Mouse (Mus musculus) forebrain, embryonic 11.5 days (tissue): ENCODE data around the gene Slc22a3. TPM values are rescaled to one million over a fixed set of nuclear protein-coding genes. Genes with fewer than 3 reads are reported as not detected.

ENCODE experiments used
- ATAC-seq: fragments of 200-750 bp; cut with Nextera tagmentation; replicated peaks from 2 replicates; pipeline ENCODE4 v1.8.0; 2017; ENCODE audit warnings: moderate TSS enrichment; ENCODE audit not compliant: low FRiP score
- DNase-seq: peaks from one replicate; pipeline ENCODE4 v3.0.0-alpha.2; 2017; ENCODE audit warnings: low spot score
- H3K27ac ChIP-seq: fragments of 300-500 bp; sonication (generic); 2 replicates; pipeline ENCODE4 v1.5.1; 2014; ENCODE audit warnings: low read depth, low read length
- H3K27me3 ChIP-seq: fragments of 300-500 bp; sonication (generic); 2 replicates; pipeline ENCODE4 v1.6.1; 2014; ENCODE audit warnings: mild to moderate bottlenecking, low read length, mixed read lengths; ENCODE audit not compliant: control insufficient read depth, insufficient read depth
- H3K36me3 ChIP-seq: fragments of 300-500 bp; sonication (generic); 2 replicates; pipeline ENCODE4 v1.6.1; 2014; ENCODE audit warnings: mild to moderate bottlenecking, low read length, moderate library complexity, mixed read lengths; ENCODE audit not compliant: control insufficient read depth, insufficient read depth
- H3K4me1 ChIP-seq: fragments of 300-500 bp; sonication (generic); replicated peaks from 2 replicates; pipeline ENCODE4 v1.6.1; 2014; ENCODE audit warnings: low read length, mixed read lengths; ENCODE audit not compliant: control insufficient read depth, insufficient read depth
- H3K4me2 ChIP-seq: fragments of 300-500 bp; sonication (generic); 2 replicates; pipeline ENCODE4 v1.6.1; 2014; ENCODE audit warnings: low read depth, mild to moderate bottlenecking, low read length, moderate library complexity, mixed read lengths; ENCODE audit not compliant: severe bottlenecking
- H3K4me3 ChIP-seq: fragments of 300-500 bp; sonication (generic); 2 replicates; pipeline ENCODE4 v1.5.1; 2014; ENCODE audit warnings: low read depth, low read length
- H3K9ac ChIP-seq: fragments of 300-500 bp; sonication (generic); 2 replicates; pipeline ENCODE4 v1.6.1; 2014; ENCODE audit warnings: low read length
- H3K9me3 ChIP-seq: fragments of 300-500 bp; sonication (generic); 2 replicates; pipeline ENCODE4 v1.6.1; 2016; ENCODE audit warnings: low read length, mixed read lengths; ENCODE audit not compliant: control insufficient read depth
- WGBS: fragments of 180-500 bp; shearing (Covaris S2); extraction: QIAGEN DNeasy Blood & Tissue Kit; methylation state at CpG from one replicate; pipeline ENCODE4 v1.1.7; 2014; 5-methylcytosine and 5-hydroxymethylcytosine counted together
- polyA plus RNA-seq: library from polyadenylated mRNA; unstranded; fragments of >200 nt; fragmentation: Nextera tagmentation; extraction: Ambion mirVana; gene quantifications from 2 replicates; pipeline ENCODE4 v1.2.1, GENCODE M21; 2014

Slc22a3 gene
- polyA plus RNA-seq, 1 experiment from 2014 or later: 0.15 TPM

DNA sequence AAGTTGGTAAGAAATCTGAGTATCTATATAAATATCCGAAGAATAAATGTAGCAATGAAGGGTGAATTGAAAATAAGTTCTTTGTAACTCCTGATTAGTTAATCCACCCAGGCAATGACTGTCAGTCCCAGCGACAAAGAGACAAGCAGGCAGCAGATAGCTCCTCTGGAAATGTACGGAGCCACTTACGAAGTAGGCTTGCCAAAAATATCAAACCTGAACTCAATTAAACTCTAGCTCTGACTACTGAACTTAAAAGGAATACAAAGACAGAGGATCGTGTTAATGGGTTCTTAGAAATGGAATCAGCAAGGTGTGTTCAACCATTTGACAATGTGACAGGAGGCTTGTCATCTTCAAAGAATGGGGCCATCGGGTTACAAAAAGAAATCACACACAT lies 53.8 kb downstream of the Slc22a3 start:
- Histone ChIP-seq H3K36me3 (no peaks in the 10 kb centered on the region), H3K27ac (no peak overlapping the region), H3K27me3 (no peaks in the 10 kb centered on the region), H3K9ac (no peak overlapping the region), H3K4me3 (no peak overlapping the region), H3K4me2 (no peak overlapping the region), H3K9me3 (no peaks in the 10 kb centered on the region), H3K4me1 (no peaks in the 10 kb centered on the region; the same call in 1 of the 2 replicates)
- DNase-seq: no peak
- ATAC-seq: no peak
- WGBS: 87% methylated on average over 6 of the region's 6 CpGs

DNA sequence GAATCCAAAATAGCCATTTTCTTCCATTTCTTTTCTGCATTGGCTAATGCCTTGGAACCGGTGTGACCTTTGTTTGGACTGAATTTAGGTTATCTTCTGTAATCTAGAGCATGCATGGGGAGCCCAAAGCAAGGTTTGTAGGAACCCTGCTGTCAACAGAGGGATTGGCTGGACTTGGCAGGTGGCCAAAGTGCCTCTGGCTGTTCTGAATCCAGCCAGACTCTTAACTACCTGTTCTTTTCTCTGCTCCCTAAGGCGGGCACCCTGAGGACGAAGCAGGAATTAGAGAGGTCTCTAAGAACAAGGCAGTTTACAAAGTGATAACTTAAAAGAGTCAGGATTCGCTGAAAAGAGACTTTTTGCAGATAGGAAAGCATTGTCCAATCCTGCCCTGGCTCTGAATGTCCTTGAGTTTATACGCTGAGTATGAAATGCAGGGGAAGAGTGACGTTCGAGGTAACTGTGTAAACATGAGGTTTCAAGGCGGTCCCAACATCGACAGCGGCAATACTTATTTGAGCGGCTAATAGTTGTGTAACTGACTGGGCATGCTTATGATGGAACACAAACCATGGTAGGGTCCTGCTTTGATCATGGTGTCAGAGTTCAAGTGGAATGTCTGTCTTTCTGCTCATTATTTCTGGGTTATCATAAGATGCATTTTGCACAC lies 54.5 kb downstream of the Slc22a3 start:
- Histone ChIP-seq H3K4me2 (no peak overlapping the region), H3K4me1 (no peaks in the 10 kb centered on the region; the same call in 1 of the 2 replicates), H3K36me3 (no peaks in the 10 kb centered on the region), H3K4me3 (no peak overlapping the region), H3K9ac (no peak overlapping the region), H3K9me3 (no peaks in the 10 kb centered on the region), H3K27ac (no peak overlapping the region), H3K27me3 (no peaks in the 10 kb centered on the region)
- DNase-seq (no peak), ATAC-seq (no peak)
- 81% methylated on average over 11 of the region's 11 CpGs for WGBS

GRCm38 (mm10) chr17:12451234-12451633 lies 56.3 kb downstream of the Slc22a3 start:
- no peak for DNase-seq
- ATAC-seq: no peak

GRCm38 (mm10) chr17:12444561-12444960 lies 62.9 kb downstream of the Slc22a3 start:
- no peaks in the 10 kb centered on the region for H3K36me3 ChIP-seq
- H3K27ac ChIP-seq: no peak overlapping the region
- H3K27me3 ChIP-seq: no peaks in the 10 kb centered on the region
- DNase-seq (no peak), ATAC-seq (no peak)
- H3K4me2 ChIP-seq: no peak overlapping the region
- no peaks in the 10 kb centered on the region for H3K9me3 ChIP-seq
- H3K9ac ChIP-seq: no peak overlapping the region
- H3K4me3 ChIP-seq: no peak overlapping the region
- H3K4me1 ChIP-seq: no peaks in the 10 kb centered on the region
- WGBS: 82% methylated on average over 2 of the region's 2 CpGs

More at GRCm38 (mm10) chr17:12451234-12451633, 56.3 kb downstream of the Slc22a3 start:
- no peaks in the 10 kb centered on the region; the same call in 1 of the 2 replicates for H3K4me1 ChIP-seq
- H3K36me3 ChIP-seq: no peaks in the 10 kb centered on the region
- no peak overlapping the region for H3K27ac ChIP-seq
- H3K4me2 ChIP-seq: no peak overlapping the region
- H3K9ac ChIP-seq: no peak overlapping the region
- 55% methylated on average over 4 of the region's 4 CpGs for WGBS
- H3K4me3 ChIP-seq: no peak overlapping the region
- H3K9me3 ChIP-seq: no peaks in the 10 kb centered on the region
- H3K27me3 ChIP-seq: no peaks in the 10 kb centered on the region

- H3K27me3 ChIP-seq: no peaks in the 10 kb centered on the region
- 91% methylated on average over 10 of the region's 10 CpGs for WGBS
- H3K36me3 ChIP-seq: no peaks in the 10 kb centered on the region
- no peak overlapping the region for H3K4me3 ChIP-seq
- H3K27ac ChIP-seq: no peak overlapping the region
- no peak for ATAC-seq
- H3K4me1 ChIP-seq: no peaks in the 10 kb centered on the region
- H3K4me2 ChIP-seq: no peak overlapping the region
- no peak for DNase-seq
- H3K9me3 ChIP-seq: no peaks in the 10 kb centered on the region
- no peak overlapping the region for H3K9ac ChIP-seq
These were observed 69.7 kb downstream of the Slc22a3 start for GRCm38 (mm10) chr17:12437771-12438170.

GRCm38 (mm10) chr17:12431707-12432106 lies 75.8 kb downstream of the Slc22a3 start:
- no peaks in the 10 kb centered on the region for H3K27me3 ChIP-seq
- 76% methylated on average over 5 of the region's 5 CpGs for WGBS
- H3K4me3 ChIP-seq: no peak overlapping the region
- no peak for DNase-seq
- H3K9me3 ChIP-seq: no peaks in the 10 kb centered on the region
- no peak overlapping the region for H3K4me2 ChIP-seq
- H3K9ac ChIP-seq: no peak overlapping the region
- no peak overlapping the region for H3K27ac ChIP-seq
- no peaks in the 10 kb centered on the region for H3K36me3 ChIP-seq
- ATAC-seq: no peak
- H3K4me1 ChIP-seq: no peaks in the 10 kb centered on the region

DNA sequence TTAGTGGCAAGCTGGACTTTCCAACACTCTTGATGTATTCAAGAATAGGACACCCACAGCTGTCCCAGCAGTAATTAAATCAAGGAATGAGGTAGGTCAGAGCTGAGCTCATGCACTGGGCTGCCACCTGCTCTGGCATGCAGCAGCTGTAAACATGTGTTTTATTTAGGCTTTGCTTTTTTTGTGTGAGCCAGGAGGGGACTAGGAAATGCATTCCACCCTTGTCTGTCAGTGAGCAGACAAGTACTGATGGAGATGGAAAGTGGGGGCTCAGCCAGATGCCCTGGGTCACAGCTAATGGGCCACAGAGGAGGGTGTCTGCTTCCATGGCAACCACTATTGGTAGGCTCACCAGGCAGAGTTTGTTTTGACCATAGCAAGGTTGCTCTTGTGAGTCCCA lies 79.1 kb downstream of the Slc22a3 start:
- Histone ChIP-seq H3K4me1 (no peaks in the 10 kb centered on the region), H3K36me3 (no peaks in the 10 kb centered on the region), H3K4me2 (no peak overlapping the region), H3K9me3 (no peaks in the 10 kb centered on the region), H3K4me3 (no peak overlapping the region), H3K27me3 (no peaks in the 10 kb centered on the region), H3K9ac (no peak overlapping the region; the same call in 1 of the 2 replicates), H3K27ac (no peak overlapping the region)
- ATAC-seq: peak; percentile 81
- no peak for DNase-seq

DNA sequence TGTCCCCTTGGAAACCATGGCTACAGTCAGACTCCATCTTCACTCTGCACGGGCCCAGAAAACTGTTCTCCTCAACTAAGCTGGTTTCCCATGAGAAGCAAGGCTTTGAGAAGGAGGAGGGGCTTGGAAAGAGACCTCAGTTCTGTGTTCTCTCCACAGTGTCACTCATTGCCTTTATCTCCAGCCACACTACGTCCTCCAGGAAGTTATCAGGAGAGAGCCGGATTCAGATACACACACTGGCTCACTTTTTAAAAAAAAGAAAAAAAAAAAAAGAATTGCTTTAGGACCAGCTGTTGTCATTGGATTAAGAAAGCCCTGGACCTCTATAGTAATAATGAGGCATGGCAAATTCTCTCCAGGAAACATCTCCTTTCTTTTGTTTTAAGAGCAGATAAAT lies 80.3 kb downstream of the Slc22a3 start:
- WGBS: 59% methylated on average over 3 of the region's 3 CpGs
- Histone ChIP-seq H3K4me2 (no peak overlapping the region), H3K36me3 (no peaks in the 10 kb centered on the region), H3K4me1 (no peaks in the 10 kb centered on the region), H3K9me3 (no peaks in the 10 kb centered on the region), H3K4me3 (no peak overlapping the region), H3K27me3 (no peaks in the 10 kb centered on the region), H3K9ac (no peak overlapping the region), H3K27ac (no peak overlapping the region)
- ATAC-seq: no peak
- no peak for DNase-seq

DNA sequence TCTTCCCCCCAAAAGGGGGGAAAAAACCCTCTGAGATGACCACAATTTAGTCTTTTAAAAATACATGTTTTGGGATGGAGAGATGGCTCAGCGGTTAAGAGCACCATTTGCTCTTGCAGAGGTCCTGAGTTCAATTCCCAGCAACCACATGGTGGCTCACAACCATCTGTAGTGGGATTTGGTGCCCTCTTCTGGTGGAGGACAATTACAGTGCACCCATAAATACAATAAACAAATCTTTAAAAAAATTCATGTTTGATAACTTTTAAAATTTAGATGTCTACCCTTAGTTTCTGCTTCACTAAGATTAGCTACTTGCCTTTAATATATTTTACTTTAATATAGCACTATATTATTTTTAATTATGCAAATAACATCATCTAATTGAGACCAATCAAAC lies 85.4 kb downstream of the Slc22a3 start:
- Histone ChIP-seq H3K27ac (no peak overlapping the region), H3K9ac (no peak overlapping the region), H3K4me1 (no peaks in the 10 kb centered on the region), H3K4me2 (no peak overlapping the region), H3K27me3 (no peaks in the 10 kb centered on the region), H3K4me3 (no peak overlapping the region), H3K36me3 (no peaks in the 10 kb centered on the region), H3K9me3 (no peaks in the 10 kb centered on the region)
- WGBS: 86% methylated on average over 1 of the region's 1 CpGs
- no peak for ATAC-seq
- no peak for DNase-seq
